Mouse (Mus musculus) olfactory bulb, adult 2 months (tissue): Measurements from ENCODE around the gene Hipk1.

ENCODE experiments used
- CTCF ChIP-seq: fragments of 200-500 bp; IDR thresholded peaks from 2 replicates; pipeline ENCODE4 v1.5.1; 2012; ENCODE audit warnings: low read depth, mild to moderate bottlenecking, low read length, moderate library complexity; ENCODE audit not compliant: insufficient read depth
- POLR2A ChIP-seq: fragments of 200-500 bp; IDR thresholded peaks from 2 replicates; pipeline ENCODE4 v1.6.1; 2012; ENCODE audit warnings: mild to moderate bottlenecking, low read depth, low read length, moderate library complexity; ENCODE audit not compliant: insufficient read depth

DNA sequence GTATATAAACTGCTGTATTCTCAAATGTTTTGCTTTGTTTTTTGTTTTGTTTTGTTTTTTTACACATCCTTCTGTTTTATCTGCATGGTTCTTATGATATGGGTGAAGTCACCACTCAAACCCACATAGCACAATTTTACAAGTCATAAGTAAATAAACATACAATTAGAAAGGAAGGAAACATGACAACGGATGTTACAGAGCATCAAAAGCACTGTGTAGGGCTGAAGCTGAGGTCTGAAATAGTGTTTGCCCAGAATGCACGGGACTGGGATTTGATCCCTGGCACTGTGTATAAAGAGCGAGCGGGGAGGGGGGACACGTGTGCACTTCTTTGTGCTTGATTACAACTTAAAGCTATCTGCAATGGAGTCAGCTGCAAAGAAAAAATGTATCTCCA lies 10.6 kb downstream of the Hipk1 start:
- TF ChIP-seq POLR2A (no peak), CTCF (no peak)
